Mouse (Mus musculus) liver, postnatal 0 days (tissue): ENCODE results near the gene Snai1.
A peak's percentile ranks its signal among the peaks of the same experiment; 100 is the strongest.

Experiments
- CTCF ChIP-seq: sonication (generic); IDR thresholded peaks from 2 replicates; pipeline ENCODE4 v1.5.1; 2016; ENCODE audit warnings: antibody characterized with exemption, low read depth
- EP300 ChIP-seq: IDR thresholded peaks from 2 replicates; pipeline ENCODE4 v1.6.1; 2016; ENCODE audit warnings: antibody characterized with exemption, low read depth, mild to moderate bottlenecking

GRCm38 (mm10) chr2:167492713-167493636 lies 45.0 kb upstream of the Snai1 start, which contains the start of gene Spata2:
- TF ChIP-seq CTCF, result no peak
- TF ChIP-seq EP300, result peak; percentile 21; the same call in 1 of the 2 replicates
